Comparison of ENCODE assay signal across 22 mouse cellular contexts in the genomic region with DNA sequence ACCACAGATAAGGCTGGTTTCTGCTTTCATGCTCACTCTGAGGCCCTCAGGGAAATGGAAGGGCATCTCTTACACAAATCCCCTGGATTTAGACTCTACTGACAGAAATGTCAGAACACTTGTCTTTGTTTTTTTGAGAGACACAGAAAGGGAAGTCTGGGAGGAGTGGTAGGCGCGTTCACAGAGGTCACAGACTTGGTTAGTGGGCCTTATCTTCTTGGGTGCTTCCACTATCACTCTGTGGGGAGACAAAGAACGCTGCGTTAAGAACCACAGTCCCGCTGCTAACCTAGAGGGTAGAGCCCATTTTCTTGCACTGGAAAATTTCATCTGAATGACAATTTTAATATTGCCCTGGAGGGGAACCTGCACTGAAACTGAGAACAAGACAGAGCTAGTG. TPM values are rescaled to one million over a fixed set of nuclear protein-coding genes. Genes with fewer than 3 reads are reported as not detected.
"Had no signal": no experiment of that assay in that cellular context is flagged by ENCODE, and none has a peak within 500 bp of the region (broad histone marks: within the 10 kb centered on the region; RNA-seq: fewer than 3 reads in every experiment).

No protein-coding gene starts in this region.

- H3K36me3 ChIP-seq: intestine, embryonic 15.5 days; kidney, embryonic 15.5 days; liver, embryonic 12.5 days; liver, embryonic 15.5 days; lung, embryonic 15.5 days; midbrain, embryonic 13.5 days had no signal

- H3K4me3 ChIP-seq: intestine, embryonic 15.5 days; kidney, embryonic 15.5 days; liver, embryonic 12.5 days; liver, embryonic 15.5 days; lung, embryonic 15.5 days; midbrain, embryonic 13.5 days had no signal

- H3K9ac ChIP-seq: intestine, embryonic 15.5 days; kidney, embryonic 15.5 days; liver, embryonic 12.5 days; liver, embryonic 15.5 days; lung, embryonic 15.5 days; midbrain, embryonic 13.5 days had no signal

- H3K27ac ChIP-seq: intestine, embryonic 15.5 days; kidney, embryonic 15.5 days; liver, embryonic 12.5 days; liver, embryonic 15.5 days; lung, embryonic 15.5 days; macrophage; midbrain, embryonic 13.5 days; stomach, postnatal 0 days had no signal

- DNase-seq: kidney, adult 11 months; kidney, adult 8-10 months; kidney, postnatal 10 days; kidney, postnatal 36 days; lung, adult 18-20 months; lung, postnatal 10 days; right cerebral cortex, postnatal 4 days; thymus, postnatal 36 days had no signal

- H3K4me1 ChIP-seq: intestine, embryonic 15.5 days; kidney, embryonic 15.5 days; liver, embryonic 15.5 days; lung, embryonic 15.5 days; midbrain, embryonic 13.5 days had no signal

- ATAC-seq: intestine, embryonic 15.5 days; liver, embryonic 12.5 days; midbrain, embryonic 13.5 days; midbrain, embryonic 16.5 days had no signal

- H3K27me3 ChIP-seq: intestine, embryonic 15.5 days; kidney, embryonic 15.5 days; liver, embryonic 12.5 days; liver, embryonic 15.5 days; lung, embryonic 15.5 days; midbrain, embryonic 13.5 days had no signal

RNA-seq across cellular contexts. Expression of gene Itgax, which starts 2.8 kb away (rescaled TPM):
- polyA plus RNA-seq: limb, embryonic 11.5 days; neural tube, embryonic 11.5 days; stomach, embryonic 14.5 days had no signal

RNA-seq across cellular contexts. Expression of gene Itgad, which starts 22.0 kb away (rescaled TPM):
- polyA plus RNA-seq: intestine, embryonic 15.5 days; kidney, embryonic 15.5 days; limb, embryonic 11.5 days; limb, embryonic 14.5 days; liver, embryonic 12.5 days; midbrain, embryonic 13.5 days; midbrain, embryonic 16.5 days; neural tube, embryonic 11.5 days; neural tube, embryonic 14.5 days; stomach, embryonic 14.5 days; stomach, postnatal 0 days had no signal
